In the genomic region with DNA sequence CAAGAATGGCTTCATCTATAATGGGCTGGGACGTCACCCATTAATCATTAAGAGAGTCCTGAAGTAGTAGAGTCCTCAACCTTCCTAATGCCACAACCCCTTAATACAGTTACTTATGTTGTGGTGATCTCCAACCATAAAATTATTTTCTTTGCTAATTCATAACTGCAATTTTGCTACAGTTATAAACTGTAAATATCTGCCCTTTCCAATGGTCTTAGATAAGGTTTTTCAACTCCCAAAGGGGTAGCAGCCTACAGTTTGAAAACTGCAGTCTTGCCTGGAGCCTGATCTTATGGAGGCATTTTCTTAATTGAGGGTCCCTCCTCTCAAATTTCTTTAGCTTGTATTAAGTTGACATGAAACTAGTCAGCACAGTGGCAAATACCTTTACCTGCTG, we compare ENCODE assay signal across 20 mouse cellular contexts. TPM values are rescaled to one million over a fixed set of nuclear protein-coding genes. Genes with fewer than 3 reads are reported as not detected.
"Had no signal": no experiment of that assay in that cellular context is flagged by ENCODE, and none has a peak within 500 bp of the region (broad histone marks: within the 10 kb centered on the region; RNA-seq: fewer than 3 reads in every experiment).

No protein-coding gene starts in this region.

- H3K36me3 ChIP-seq: neural tube, embryonic 12.5 days; neural tube, embryonic 13.5 days; neural tube, embryonic 15.5 days; stomach, embryonic 15.5 days had no signal

- H3K27me3 ChIP-seq: neural tube, embryonic 12.5 days; neural tube, embryonic 13.5 days; neural tube, embryonic 15.5 days; stomach, embryonic 15.5 days had no signal

- DNase-seq: retina, postnatal 1 day; right cerebral cortex, adult 18-20 months; right cerebral cortex, postnatal 14 days; right cerebral cortex, postnatal 25 days; right cerebral cortex, postnatal 4 days; spleen, adult 18-20 months; thymus, adult 18-20 months; thymus, adult 2 months; thymus, postnatal 14 days; thymus, postnatal 25 days; thymus, postnatal 36 days; thymus, postnatal 4 days had no signal

- H3K4me3 ChIP-seq: neural tube, embryonic 12.5 days; neural tube, embryonic 13.5 days; neural tube, embryonic 15.5 days; stomach, embryonic 15.5 days had no signal

- H3K9ac ChIP-seq: neural tube, embryonic 12.5 days; neural tube, embryonic 13.5 days; neural tube, embryonic 15.5 days; stomach, embryonic 15.5 days had no signal

- H3K27ac ChIP-seq: neural tube, embryonic 12.5 days; neural tube, embryonic 13.5 days; neural tube, embryonic 15.5 days; stomach, embryonic 15.5 days; stomach, postnatal 0 days had no signal

- H3K9me3 ChIP-seq: neural tube, embryonic 12.5 days; neural tube, embryonic 13.5 days; neural tube, embryonic 15.5 days; stomach, embryonic 15.5 days had no signal

RNA-seq across cellular contexts. Expression of gene Cby3, which starts 24.9 kb away (rescaled TPM):
- total RNA-seq: neutrophil, adult 5-6 weeks had no signal
- polyA plus RNA-seq: neural tube, embryonic 12.5 days; spleen, adult 2 months; thymus, postnatal 0 days had no signal
